Mouse (Mus musculus) adrenal gland, adult 2 months (tissue): ENCODE measurements at regions not wholly inside any gene's neighbourhood (a gene's known extent, or its start where the extent isn't known, plus 50 kb on each side); places are given as distances from the start of the nearest gene placed in this dataset.

Source experiments
- DNase-seq: peaks from one replicate; pipeline ENCODE4 v3.0.0; 2021

DNA sequence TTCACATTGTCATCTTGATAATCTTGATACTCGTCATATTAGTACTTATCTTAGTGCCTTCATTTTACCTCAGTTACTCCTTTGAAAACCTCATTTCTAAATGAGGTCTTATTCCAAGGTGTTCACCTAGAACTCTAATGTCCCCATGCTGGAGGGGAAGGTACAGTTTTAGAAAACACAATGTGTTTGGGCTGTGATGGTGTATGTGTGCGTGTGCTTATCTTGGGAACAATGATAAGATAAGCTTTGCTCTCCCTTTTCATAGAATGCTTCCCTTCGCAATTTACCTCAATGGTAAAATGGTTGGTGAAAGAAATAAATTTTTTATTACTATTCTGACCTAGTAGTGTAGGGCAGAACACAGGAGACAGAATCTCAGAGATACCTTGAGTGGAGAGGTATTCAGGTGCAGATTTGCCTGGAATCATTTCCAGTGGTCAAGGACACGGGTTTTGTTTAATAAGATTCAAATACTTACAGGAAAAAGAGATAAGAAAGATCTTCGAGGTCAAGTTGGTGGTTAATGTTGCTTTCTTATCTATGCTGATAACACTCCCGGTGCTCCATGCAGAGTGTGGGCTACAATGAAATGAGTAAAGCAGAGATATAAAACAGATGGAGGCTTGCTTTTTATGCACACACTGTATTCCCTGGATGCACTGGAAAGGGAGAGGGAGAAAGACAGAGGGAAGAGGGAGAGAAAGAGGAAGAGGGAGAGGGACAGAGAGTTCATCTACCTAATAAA lies 471.6 kb downstream of the Klf12 start:
- DNase-seq = no peak
